Mouse (Mus musculus): ENCODE results near the gene Fbxw8. TPM values are rescaled to one million over a fixed set of nuclear protein-coding genes. Genes with fewer than 3 reads are reported as not detected.

Fbxw8 gene
- total RNA-seq, 2 experiments from 2014 or later, result 31.4 to 34.7 TPM

GRCm38 (mm10) chr5:118083060-118083638 is 72.1 kb downstream of the Fbxw8 start:
- DNase-seq (ENCODE audit: low spot score in 2 of 2), result no peak
- intact Hi-C loops (cut with DNase I), result no loop called here

- intact Hi-C loops (cut with DNase I), result no loop called here
- DNase-seq (ENCODE audit: low spot score in 2 of 2), result no peak
These were observed 73.3 kb downstream of the Fbxw8 start for GRCm38 (mm10) chr5:118081996-118082395.

- no peak for DNase-seq (ENCODE audit: low spot score in 2 of 2)
- intact Hi-C loops (cut with DNase I), result no loop called here
These were observed 73.8 kb downstream of the Fbxw8 start for GRCm38 (mm10) chr5:118081374-118081949.

- DNase-seq (ENCODE audit: low spot score in 2 of 2), result no peak
- intact Hi-C loops (cut with DNase I), result loop anchor here (5.0 kb wide), 1 partner anchor 92 kb away; no protein-coding TSS in a partner anchor
These were observed 75.4 kb downstream of the Fbxw8 start for GRCm38 (mm10) chr5:118079839-118080250.

GRCm38 (mm10) chr5:118079354-118079753 is 75.9 kb downstream of the Fbxw8 start:
- DNase-seq (ENCODE audit: low spot score in 2 of 2), result peak in 1 of 2 experiments; percentile 52
- intact Hi-C loops (cut with DNase I), result loop anchor here (5.0 kb wide), 1 partner anchor 93 kb away; no protein-coding TSS in a partner anchor

GRCm38 (mm10) chr5:118078550-118078949 is 76.7 kb downstream of the Fbxw8 start:
- intact Hi-C loops (cut with DNase I), result loop anchor here (5.0 kb wide), 1 partner anchor 94 kb away; no protein-coding TSS in a partner anchor
- no peak for DNase-seq (ENCODE audit: low spot score in 2 of 2)

- no peak for DNase-seq (ENCODE audit: low spot score in 2 of 2)
- intact Hi-C loops (cut with DNase I), result loop anchor here (5.0 kb wide), 1 partner anchor 95 kb away; no protein-coding TSS in a partner anchor
These were observed 78.3 kb downstream of the Fbxw8 start for GRCm38 (mm10) chr5:118076721-118077592.

- intact Hi-C loops (cut with DNase I), result no loop called here
- no peak for DNase-seq (ENCODE audit: low spot score in 2 of 2)
These were observed 82.0 kb downstream of the Fbxw8 start for GRCm38 (mm10) chr5:118073213-118073773.

GRCm38 (mm10) chr5:118071766-118072165 is 83.5 kb downstream of the Fbxw8 start:
- intact Hi-C loops (cut with DNase I), result no loop called here
- no peak for DNase-seq (ENCODE audit: low spot score in 2 of 2)

- intact Hi-C loops (cut with DNase I), result loop anchor here (2.0 to 5.0 kb wide), 2 partner anchors 42 to 65 kb away; partner anchors contain the start of gene Tesc
- DNase-seq (ENCODE audit: low spot score in 2 of 2), result peak; percentile 74 to 75
These were observed 85.9 kb downstream of the Fbxw8 start for GRCm38 (mm10) chr5:118069315-118069714.

- intact Hi-C loops (cut with DNase I), result loop anchor here (2.0 to 5.0 kb wide), 2 partner anchors 41 to 63 kb away; partner anchors contain the start of gene Tesc
These were observed 87.2 kb downstream of the Fbxw8 start for GRCm38 (mm10) chr5:118067984-118068494.

GRCm38 (mm10) chr5:118067572-118067971 is 87.7 kb downstream of the Fbxw8 start:
- no peak for DNase-seq (ENCODE audit: low spot score in 2 of 2)
- intact Hi-C loops (cut with DNase I), result loop anchor here (5.0 kb wide), 1 partner anchor 40 kb away; the partner anchor contains the start of gene Tesc

More at GRCm38 (mm10) chr5:118067984-118068494, 87.2 kb downstream of the Fbxw8 start:
- DNase-seq (ENCODE audit: low spot score in 2 of 2), result no peak

GRCm38 (mm10) chr5:118066828-118067227 is 88.4 kb downstream of the Fbxw8 start:
- peak; percentile 63 to 74 for DNase-seq (ENCODE audit: low spot score in 2 of 2)
- intact Hi-C loops (cut with DNase I), result loop anchor here (5.0 kb wide), 1 partner anchor 40 kb away; the partner anchor contains the start of gene Tesc

GRCm38 (mm10) chr5:118065516-118066255 is 89.6 kb downstream of the Fbxw8 start:
- intact Hi-C loops (cut with DNase I), result loop anchor here (5.0 kb wide), 1 partner anchor 38 kb away; the partner anchor contains the start of gene Tesc
- DNase-seq (ENCODE audit: low spot score in 2 of 2), result no peak

- DNase-seq (ENCODE audit: low spot score in 2 of 2), result no peak
- intact Hi-C loops (cut with DNase I), result no loop called here
These were observed 90.9 kb downstream of the Fbxw8 start for GRCm38 (mm10) chr5:118064284-118064901.

GRCm38 (mm10) chr5:118063181-118063621 is 92.1 kb downstream of the Fbxw8 start:
- intact Hi-C loops (cut with DNase I), result no loop called here
- DNase-seq (ENCODE audit: low spot score in 2 of 2), result peak in 1 of 2 experiments; percentile 52

GRCm38 (mm10) chr5:118061391-118061790 is 93.9 kb downstream of the Fbxw8 start:
- intact Hi-C loops (cut with DNase I), result no loop called here
- no peak for DNase-seq (ENCODE audit: low spot score in 2 of 2)

- intact Hi-C loops (cut with DNase I), result no loop called here
- no peak for DNase-seq (ENCODE audit: low spot score in 2 of 2)
These were observed 95.6 kb downstream of the Fbxw8 start for GRCm38 (mm10) chr5:118059646-118060045.

Data from left cerebral cortex, postnatal 36 days (tissue).